34 mouse cellular contexts compared by ENCODE assay signal in the genomic region with DNA sequence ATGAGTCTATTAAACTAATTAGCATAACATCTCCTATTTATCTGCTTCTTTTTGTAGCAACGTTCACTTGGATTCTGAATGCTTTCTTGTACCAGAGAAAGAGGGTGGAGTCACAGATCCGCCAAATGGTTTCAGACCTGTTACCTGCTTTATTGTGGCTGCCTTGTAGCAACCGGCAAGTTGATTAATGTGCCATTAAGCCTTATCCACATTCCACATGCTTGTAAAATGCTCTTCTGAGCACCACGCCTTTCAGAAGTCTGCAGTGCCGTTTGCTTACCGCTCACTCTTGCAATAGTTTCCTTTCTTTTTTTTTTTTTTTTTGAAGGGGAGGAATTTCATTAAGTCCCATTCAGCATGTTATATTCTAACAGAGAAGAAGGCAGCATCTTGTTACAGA. TPM values are rescaled to one million over a fixed set of nuclear protein-coding genes. Genes with fewer than 3 reads are reported as not detected.
A peak's percentile ranks its signal among the peaks of the same experiment; 100 is the strongest.
DNase-seq lines count a peak whose midpoint lies in the region; ATAC-seq and TF ChIP-seq lines count a peak whose summit lies in the region.
"Had no signal": no experiment of that assay in that cellular context is flagged by ENCODE, and none has a peak within 500 bp of the region (broad histone marks: within the 10 kb centered on the region; RNA-seq: fewer than 3 reads in every experiment).

No protein-coding gene starts in this region.

- WGBS in lung, postnatal 0 days = 28% methylated on average over 6 of the region's 6 CpGs
- WGBS in lung, adult 2 months = 44% methylated on average over 6 of the region's 6 CpGs
- WGBS in intestine, embryonic 15.5 days = 29% methylated on average over 6 of the region's 6 CpGs
- 80% methylated on average over 6 of the region's 6 CpGs for WGBS in thymus, adult 2 months

- peak; percentile 43; the same call in 1 of the 2 replicates for TF ChIP-seq EP300 in lung, postnatal 0 days (IDR thresholded peaks at IDR 0.05)

- TF ChIP-seq POLR2A in lung, adult 2 months (IDR thresholded peaks at IDR 0.05; ENCODE audit: borderline replicate concordance, extremely low read depth, low read depth, low read length) = no peak
- no peak for TF ChIP-seq POLR2A in thymus, adult 2 months (IDR thresholded peaks at IDR 0.05; ENCODE audit: control insufficient read depth, extremely low read depth, insufficient read depth, low read length, poor library complexity)

- no peak overlapping the region for H3K9ac ChIP-seq in lung, postnatal 0 days (replicated peaks; ENCODE audit: low read depth)
- H3K9ac ChIP-seq in intestine, embryonic 15.5 days = no peak overlapping the region
- H3K9ac ChIP-seq: embryonic facial prominence, embryonic 13.5 days; forebrain, embryonic 12.5 days; forebrain, embryonic 15.5 days; heart, embryonic 12.5 days; heart, embryonic 15.5 days; hindbrain, embryonic 13.5 days had no signal

- H3K9me3 ChIP-seq in lung, postnatal 0 days (ENCODE audit: low read length) = no peaks in the 10 kb centered on the region
- no peaks in the 10 kb centered on the region for H3K9me3 ChIP-seq in intestine, embryonic 15.5 days
- H3K9me3 ChIP-seq: embryonic facial prominence, embryonic 10.5 days; embryonic facial prominence, embryonic 13.5 days; forebrain, embryonic 12.5 days; forebrain, embryonic 15.5 days; heart, embryonic 12.5 days; heart, embryonic 15.5 days; hindbrain, embryonic 10.5 days; hindbrain, embryonic 13.5 days had no signal

- H3K27ac ChIP-seq in lung, postnatal 0 days (ENCODE audit: low read length) = no peak overlapping the region
- H3K27ac ChIP-seq in intestine, embryonic 15.5 days = no peak overlapping the region
- H3K27ac ChIP-seq in thymus, adult 2 months (ENCODE audit: control insufficient read depth, insufficient read depth, low read length) = no peak overlapping the region
- H3K27ac ChIP-seq: embryonic facial prominence, embryonic 10.5 days; embryonic facial prominence, embryonic 13.5 days; forebrain, embryonic 12.5 days; forebrain, embryonic 15.5 days; gastrocnemius, adult 2 months; heart, embryonic 15.5 days; hindbrain, embryonic 10.5 days; hindbrain, embryonic 13.5 days had no signal

- H3K4me1 ChIP-seq in lung, postnatal 0 days (ENCODE audit: insufficient read depth, low read depth, low read length) = no peaks in the 10 kb centered on the region
- no peaks in the 10 kb centered on the region for H3K4me1 ChIP-seq in lung, adult 2 months (ENCODE audit: control insufficient read depth, insufficient read depth, low read length)
- H3K4me1 ChIP-seq in intestine, embryonic 15.5 days (replicated peaks) = no peaks in the 10 kb centered on the region; the same call in 1 of the 2 replicates
- peaks cover 3% of the 10 kb centered on the region; the same call in 1 of the 2 replicates for H3K4me1 ChIP-seq in thymus, adult 2 months (replicated peaks; ENCODE audit: control insufficient read depth, insufficient read depth, low read length)
- H3K4me1 ChIP-seq: embryonic facial prominence, embryonic 10.5 days; embryonic facial prominence, embryonic 13.5 days; forebrain, embryonic 12.5 days; forebrain, embryonic 15.5 days; heart, embryonic 12.5 days; heart, embryonic 15.5 days; hindbrain, embryonic 13.5 days had no signal

- no peak overlapping the region for H3K4me2 ChIP-seq in lung, postnatal 0 days (replicated peaks; ENCODE audit: low read depth, low read length)
- H3K4me2 ChIP-seq in intestine, embryonic 15.5 days (replicated peaks) = no peak overlapping the region
- H3K4me2 ChIP-seq: embryonic facial prominence, embryonic 13.5 days; forebrain, embryonic 12.5 days; forebrain, embryonic 15.5 days; heart, embryonic 12.5 days; heart, embryonic 15.5 days; hindbrain, embryonic 13.5 days had no signal

- no peak for DNase-seq in frontal cortex, postnatal 10 days (ENCODE audit: low spot score in 2 of 2)
- peak; percentile 44 for DNase-seq in lung, postnatal 0 days (ENCODE audit: low spot score)
- DNase-seq in lung, adult 2 months = no peak
- DNase-seq in natural killer cell, adult 2 months (ENCODE audit: low spot score in 2 of 2) = no peak
- no peak for DNase-seq in thymus, adult 2 months
- DNase-seq: adrenal gland, adult 2 months; adrenal gland, postnatal 14 days; cerebellum, adult 11 months; cerebellum, adult 2 months; cerebellum, adult 9-11 months; cerebellum, postnatal 25 days; embryo, embryonic 11 days; gastrocnemius, adult 2 months; gastrocnemius, postnatal 25 days; heart, adult 18-20 months; heart, postnatal 10 days; heart, postnatal 36 days had no signal

- TF ChIP-seq CTCF in lung, postnatal 0 days (IDR thresholded peaks at IDR 0.05) = no peak
- no peak for TF ChIP-seq CTCF in lung, adult 2 months (IDR thresholded peaks at IDR 0.05; ENCODE audit: insufficient read depth, low read length)
- TF ChIP-seq CTCF in thymus, adult 2 months (IDR thresholded peaks at IDR 0.05; ENCODE audit: borderline replicate concordance, control insufficient read depth, extremely low read depth, insufficient read depth, low read length, poor library complexity) = no peak

- no peak overlapping the region for H3K4me3 ChIP-seq in lung, postnatal 0 days (ENCODE audit: low read depth, low read length)
- no peak overlapping the region for H3K4me3 ChIP-seq in lung, adult 2 months (replicated peaks; ENCODE audit: extremely low read depth, low read depth, low read length)
- no peak overlapping the region for H3K4me3 ChIP-seq in intestine, embryonic 15.5 days (replicated peaks)
- H3K4me3 ChIP-seq in thymus, adult 2 months (ENCODE audit: control insufficient read depth, insufficient read depth, low read length) = no peak overlapping the region
- H3K4me3 ChIP-seq: embryonic facial prominence, embryonic 10.5 days; embryonic facial prominence, embryonic 13.5 days; erythroblast, embryonic 14.5 days; forebrain, embryonic 12.5 days; forebrain, embryonic 15.5 days; gastrocnemius, adult 2 months; heart, embryonic 12.5 days; heart, embryonic 15.5 days; hindbrain, embryonic 10.5 days; hindbrain, embryonic 13.5 days had no signal

- peak; percentile 68 for ATAC-seq in frontal cortex, adult (ENCODE audit: low TSS enrichment)
- peak; percentile 79 for ATAC-seq in lung, postnatal 0 days
- peak; percentile 71 for ATAC-seq in intestine, embryonic 15.5 days
- 0 out of 2 replicates have a peak, but pooled peaks have one; percentile 53 for ATAC-seq in megakaryocyte-erythroid progenitor cell, adult 5-6 weeks (replicated peaks; ENCODE audit: low FRiP score, low TSS enrichment, poor library complexity, severe bottlenecking)
- ATAC-seq: forebrain, embryonic 15.5 days; hindbrain, embryonic 16.5 days; Patski had no signal

- no peaks in the 10 kb centered on the region for H3K27me3 ChIP-seq in lung, postnatal 0 days (replicated peaks; ENCODE audit: insufficient read depth, low read length)
- H3K27me3 ChIP-seq in intestine, embryonic 15.5 days (replicated peaks) = no peaks in the 10 kb centered on the region
- H3K27me3 ChIP-seq in thymus, adult 2 months (ENCODE audit: control insufficient read depth, insufficient read depth, low read length) = no peaks in the 10 kb centered on the region
- H3K27me3 ChIP-seq: embryonic facial prominence, embryonic 13.5 days; forebrain, embryonic 15.5 days; heart, embryonic 12.5 days; heart, embryonic 15.5 days; Patski had no signal

- H3K36me3 ChIP-seq in lung, postnatal 0 days (ENCODE audit: insufficient read depth, low read length) = no peaks in the 10 kb centered on the region
- no peaks in the 10 kb centered on the region for H3K36me3 ChIP-seq in intestine, embryonic 15.5 days
- H3K36me3 ChIP-seq in thymus, adult 2 months (ENCODE audit: control insufficient read depth, insufficient read depth, low read length) = no peaks in the 10 kb centered on the region
- H3K36me3 ChIP-seq: embryonic facial prominence, embryonic 10.5 days; embryonic facial prominence, embryonic 13.5 days; forebrain, embryonic 12.5 days; forebrain, embryonic 15.5 days; heart, embryonic 12.5 days; heart, embryonic 15.5 days; hindbrain, embryonic 10.5 days; hindbrain, embryonic 13.5 days had no signal

RNA-seq across cellular contexts. Expression of a gene that starts 7.1 kb away (rescaled TPM):
- polyA plus RNA-seq in lung, postnatal 0 days (2015; fragmentation: Nextera tagmentation; extraction: Ambion mirVana) = 81.8 and 87.3 TPM in 2 replicates
- polyA plus RNA-seq in lung, adult 2 months (2012; rRNA removed) = 72.9 and 97.8 TPM in 2 replicates
- polyA plus RNA-seq in intestine, embryonic 15.5 days (2015; fragmentation: Nextera tagmentation; extraction: Ambion mirVana) = 256 and 258 TPM in 2 replicates
- total RNA-seq in megakaryocyte-erythroid progenitor cell, adult 5-6 weeks (2014; fragmentation: Nextera tagmentation) = 245 and 274 TPM in 2 replicates
- 432 and 481 TPM in 2 replicates for total RNA-seq in megakaryocyte-erythroid progenitor cell, adult 5-6 weeks (2017)
- 248 and 287 TPM in 2 replicates for polyA plus RNA-seq in thymus, adult 2 months (2012; rRNA removed)

RNA-seq across cellular contexts. Expression of a gene that starts 7.4 kb away (rescaled TPM):
- 0.07 and 0.08 TPM in 2 replicates for polyA plus RNA-seq in lung, postnatal 0 days (2015; fragmentation: Nextera tagmentation; extraction: Ambion mirVana)
- polyA plus RNA-seq in lung, adult 2 months (2012; rRNA removed) = 0.20 and 0.27 TPM in 2 replicates
- 1.0 and 1.4 TPM in 2 replicates for polyA plus RNA-seq in intestine, embryonic 15.5 days (2015; fragmentation: Nextera tagmentation; extraction: Ambion mirVana)
- 1.1 and 2.0 TPM in 2 replicates for total RNA-seq in megakaryocyte-erythroid progenitor cell, adult 5-6 weeks (2014; fragmentation: Nextera tagmentation)
- total RNA-seq in megakaryocyte-erythroid progenitor cell, adult 5-6 weeks (2017) = not detected in 2 replicates
- 0.38 and 0.54 TPM in 2 replicates for polyA plus RNA-seq in thymus, adult 2 months (2012; rRNA removed)
- total RNA-seq: common myeloid progenitor, adult 5-6 weeks had no signal
- polyA plus RNA-seq: erythroblast, embryonic 14.5 days had no signal

RNA-seq across cellular contexts. Expression of a gene that starts 17.9 kb away (rescaled TPM):
- polyA plus RNA-seq in lung, postnatal 0 days (2015; fragmentation: Nextera tagmentation; extraction: Ambion mirVana) = 40.3 and 40.7 TPM in 2 replicates
- 208 and 218 TPM in 2 replicates for polyA plus RNA-seq in lung, adult 2 months (2012; rRNA removed)
- 35.2 and 35.5 TPM in 2 replicates for polyA plus RNA-seq in intestine, embryonic 15.5 days (2015; fragmentation: Nextera tagmentation; extraction: Ambion mirVana)
- 0.20 and 1.2 TPM in 2 replicates for total RNA-seq in megakaryocyte-erythroid progenitor cell, adult 5-6 weeks (2014; fragmentation: Nextera tagmentation)
- total RNA-seq in megakaryocyte-erythroid progenitor cell, adult 5-6 weeks (2017) = 0.69 and 1.0 TPM in 2 replicates
- 32.5 and 36.9 TPM in 2 replicates for polyA plus RNA-seq in thymus, adult 2 months (2012; rRNA removed)

RNA-seq across cellular contexts. Expression of a gene that starts 41.9 kb away (rescaled TPM):
- not detected in 2 replicates for polyA plus RNA-seq in lung, postnatal 0 days (2015; fragmentation: Nextera tagmentation; extraction: Ambion mirVana)
- not detected in 2 replicates for polyA plus RNA-seq in lung, adult 2 months (2012; rRNA removed)
- polyA plus RNA-seq in intestine, embryonic 15.5 days (2015; fragmentation: Nextera tagmentation; extraction: Ambion mirVana) = not detected in 2 replicates
- total RNA-seq in megakaryocyte-erythroid progenitor cell, adult 5-6 weeks (2014; fragmentation: Nextera tagmentation) = not detected in 2 replicates
- not detected in 2 replicates for total RNA-seq in megakaryocyte-erythroid progenitor cell, adult 5-6 weeks (2017)
- polyA plus RNA-seq in thymus, adult 2 months (2012; rRNA removed) = 0.48 and 0.88 TPM in 2 replicates
- total RNA-seq: adrenal gland, adult 2 months; adrenal gland, postnatal 14 days; ES-E14; gastrocnemius, adult 2 months; gastrocnemius, postnatal 25 days; heart, adult 18-20 months; heart, postnatal 10 days; heart, postnatal 36 days had no signal
- polyA plus RNA-seq: adrenal gland, adult 2 months; cerebellum, adult 2 months; embryonic facial prominence, embryonic 10.5 days; forebrain, embryonic 12.5 days; forebrain, embryonic 15.5 days; gonadal fat pad, adult 2 months; heart, embryonic 15.5 days; hindbrain, embryonic 10.5 days; hindbrain, embryonic 13.5 days; hindbrain, embryonic 16.5 days; Patski had no signal

RNA-seq across cellular contexts. Expression of a gene that starts 49.6 kb away (rescaled TPM):
- not detected in 2 replicates for polyA plus RNA-seq in lung, postnatal 0 days (2015; fragmentation: Nextera tagmentation; extraction: Ambion mirVana)
- 0.15 and 1.2 TPM in 2 replicates for polyA plus RNA-seq in lung, adult 2 months (2012; rRNA removed)
- polyA plus RNA-seq in intestine, embryonic 15.5 days (2015; fragmentation: Nextera tagmentation; extraction: Ambion mirVana) = 0.48 and 0.75 TPM in 2 replicates
- not detected in 2 replicates for total RNA-seq in megakaryocyte-erythroid progenitor cell, adult 5-6 weeks (2014; fragmentation: Nextera tagmentation)
- 0.85 and 3.2 TPM in 2 replicates for total RNA-seq in megakaryocyte-erythroid progenitor cell, adult 5-6 weeks (2017)
- 3.3 and 5.5 TPM in 2 replicates for polyA plus RNA-seq in thymus, adult 2 months (2012; rRNA removed)
- total RNA-seq: adrenal gland, adult 2 months; ES-E14; gastrocnemius, adult 2 months; gastrocnemius, postnatal 25 days; heart, adult 18-20 months; heart, postnatal 36 days had no signal
- polyA plus RNA-seq: adrenal gland, adult 2 months; erythroblast, embryonic 14.5 days; forebrain, embryonic 12.5 days; forebrain, embryonic 15.5 days; hindbrain, embryonic 10.5 days; hindbrain, embryonic 16.5 days; Patski had no signal
